Mouse (Mus musculus): ENCODE measurements around the gene Stra6.

Stra6 gene

GRCm38 (mm10) chr9:58172863-58173262, 109.3 kb downstream of the Stra6 start:
- DNase-seq (ENCODE audit: low spot score in 2 of 2): no peak

GRCm38 (mm10) chr9:58174818-58175251, 111.2 kb downstream of the Stra6 start:
- DNase-seq (ENCODE audit: low spot score in 2 of 2): no peak

GRCm38 (mm10) chr9:58175745-58176487, 112.3 kb downstream of the Stra6 start:
- no peak for DNase-seq (ENCODE audit: low spot score in 2 of 2)

GRCm38 (mm10) chr9:58177165-58177564, 113.6 kb downstream of the Stra6 start:
- no peak for DNase-seq (ENCODE audit: low spot score in 2 of 2)

- DNase-seq (ENCODE audit: low spot score in 2 of 2): no peak
Measured at GRCm38 (mm10) chr9:58179390-58179789, 115.8 kb downstream of the Stra6 start.

GRCm38 (mm10) chr9:58184456-58184855, 120.9 kb downstream of the Stra6 start:
- no peak for DNase-seq (ENCODE audit: low spot score in 2 of 2)

- DNase-seq (ENCODE audit: low spot score in 2 of 2): no peak
Measured at GRCm38 (mm10) chr9:58194222-58194621, 130.6 kb downstream of the Stra6 start.

- DNase-seq (ENCODE audit: low spot score in 2 of 2): no peak
Measured at GRCm38 (mm10) chr9:58195671-58196070, 132.1 kb downstream of the Stra6 start.

GRCm38 (mm10) chr9:58196141-58196540, 132.6 kb downstream of the Stra6 start:
- no peak for DNase-seq (ENCODE audit: low spot score in 2 of 2)

- DNase-seq (ENCODE audit: low spot score in 2 of 2): peak in 1 of 2 experiments; percentile 64
Measured at GRCm38 (mm10) chr9:58196610-58197567, 133.3 kb downstream of the Stra6 start.

- peak; percentile 61 to 81 for DNase-seq (ENCODE audit: low spot score in 2 of 2)
Measured at GRCm38 (mm10) chr9:58197781-58198701, 134.5 kb downstream of the Stra6 start.

- DNase-seq (ENCODE audit: low spot score in 2 of 2): peak; percentile 32 to 71
Measured at GRCm38 (mm10) chr9:58198801-58199371, 135.3 kb downstream of the Stra6 start.

- peak in 1 of 2 experiments; percentile 61 for DNase-seq (ENCODE audit: low spot score in 2 of 2)
Measured at GRCm38 (mm10) chr9:58199381-58200269, 136.0 kb downstream of the Stra6 start.

GRCm38 (mm10) chr9:58200270-58201090, 136.9 kb downstream of the Stra6 start:
- peak in 1 of 2 experiments; percentile 53 for DNase-seq (ENCODE audit: low spot score in 2 of 2)

GRCm38 (mm10) chr9:58201091-58201842, 137.7 kb downstream of the Stra6 start:
- DNase-seq (ENCODE audit: low spot score in 2 of 2): peak in 1 of 2 experiments; percentile 58

GRCm38 (mm10) chr9:58201861-58202549, 138.4 kb downstream of the Stra6 start:
- no peak for DNase-seq (ENCODE audit: low spot score in 2 of 2)

GRCm38 (mm10) chr9:58202676-58203453, 139.3 kb downstream of the Stra6 start:
- DNase-seq (ENCODE audit: low spot score in 2 of 2): no peak

All from spleen, postnatal 4 days (tissue).